Mouse (Mus musculus) spleen, embryonic (tissue): ENCODE results near the gene Ppp2r5e.

Source experiments
- CTCF ChIA-PET: fragments of 350-600 bp; sonication (Branson Sonifier 250); formaldehyde crosslinking; loops from one replicate; lab custom pipeline; 2022; lab: Charles Lee

Gene Ppp2r5e

DNA sequence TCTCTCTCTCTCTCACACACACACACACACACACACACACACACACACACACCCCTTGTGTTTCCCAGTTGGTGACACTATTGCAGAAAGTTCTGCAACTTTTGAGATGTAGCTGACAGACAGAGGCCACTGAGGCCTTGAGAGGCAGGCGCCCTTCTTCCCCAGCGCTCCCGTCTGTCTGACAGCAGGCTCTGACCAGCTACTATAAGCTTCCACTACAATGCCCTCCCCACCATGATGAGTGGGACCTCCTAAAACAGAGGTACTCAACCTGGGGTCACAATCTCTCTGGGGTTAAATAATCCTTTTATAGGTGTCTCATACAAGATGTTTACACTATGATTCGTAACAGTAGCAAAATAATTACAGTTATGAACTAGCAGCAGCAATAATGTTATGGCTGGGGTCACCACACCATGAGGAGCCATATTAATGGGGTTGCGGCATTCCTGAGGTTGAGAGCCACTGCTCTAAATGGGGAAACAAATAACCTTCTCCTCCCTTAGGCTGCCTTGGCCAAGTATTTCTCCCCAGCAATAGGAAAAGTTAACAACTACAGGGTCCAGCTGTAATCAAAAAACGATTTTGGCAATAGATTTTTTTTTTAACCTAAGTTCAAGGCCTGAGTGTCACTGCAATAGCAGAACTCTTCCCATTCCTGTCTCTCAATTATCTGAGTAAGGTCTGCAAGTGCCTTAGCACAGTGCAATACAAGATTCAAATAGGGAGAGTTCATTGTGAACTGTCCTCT is 58.2 kb downstream of the Ppp2r5e start:
- CTCF ChIA-PET, result no interaction called here

DNA sequence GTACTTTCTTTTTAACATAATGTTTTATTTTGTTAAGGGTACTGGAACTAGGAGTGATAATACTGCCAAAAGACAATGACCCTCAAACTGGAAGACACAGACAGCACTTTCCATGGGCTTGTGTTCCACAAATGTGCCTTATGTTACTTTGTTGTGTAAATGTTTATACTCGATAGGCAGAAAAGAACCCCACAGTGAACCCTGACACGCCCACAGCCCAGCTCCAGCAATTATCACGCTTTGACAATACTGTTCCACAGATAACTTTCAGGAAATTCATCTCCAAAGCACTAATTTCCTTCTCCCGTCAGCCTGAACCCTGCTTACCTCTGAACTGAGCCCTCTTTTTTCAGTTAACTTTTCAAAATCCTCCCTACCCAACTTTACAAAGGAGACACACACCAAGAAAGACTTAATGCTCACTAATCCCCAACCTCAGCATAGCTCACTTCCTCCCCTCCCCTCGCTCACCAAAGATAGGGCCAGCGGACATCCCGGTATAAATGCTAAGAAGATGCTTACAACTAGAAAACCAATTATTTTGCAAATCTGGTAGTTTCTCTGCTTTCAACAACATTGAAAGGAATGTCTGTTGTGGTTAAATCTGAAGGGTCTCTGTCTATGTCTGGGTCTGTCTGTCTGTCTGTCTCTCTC is 58.9 kb downstream of the Ppp2r5e start:
- CTCF ChIA-PET, result no interaction called here

DNA sequence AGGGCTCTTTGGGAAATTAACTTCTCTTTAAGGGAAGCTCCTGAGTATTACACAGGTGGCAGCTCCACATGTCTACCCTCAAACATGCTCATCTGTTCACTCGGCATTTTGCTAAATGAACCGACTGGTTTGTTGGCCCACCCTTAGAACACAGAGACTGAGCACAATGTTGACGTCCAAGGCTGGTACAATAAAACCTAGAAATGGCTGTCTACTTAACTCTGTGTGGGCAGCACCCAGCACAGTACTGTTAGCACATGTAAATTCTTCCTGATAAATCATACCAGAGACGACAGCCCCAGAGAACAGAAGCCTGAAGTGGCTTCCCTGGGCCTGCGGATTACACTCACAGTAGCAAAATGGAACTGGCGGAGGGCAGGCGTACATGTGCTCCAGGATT is 59.5 kb downstream of the Ppp2r5e start:
- CTCF ChIA-PET, result no interaction called here

DNA sequence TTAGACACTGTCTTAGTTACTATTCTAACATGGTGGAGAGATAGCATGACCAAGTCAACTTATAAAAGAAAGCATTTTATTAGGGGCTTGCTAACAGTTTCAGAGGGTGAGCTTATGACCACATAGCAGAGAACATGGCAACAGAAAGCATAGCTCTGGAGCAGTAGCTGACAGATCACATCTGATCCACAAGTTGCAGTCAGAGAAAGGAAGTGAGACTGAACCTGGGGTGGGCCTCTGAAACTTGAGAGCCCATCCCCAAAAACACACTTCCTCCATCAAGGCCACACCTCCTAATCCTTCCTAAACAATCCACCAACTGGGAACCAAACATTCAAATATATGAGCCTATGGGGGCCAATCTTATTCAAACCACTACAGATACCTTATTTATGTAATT is 62.9 kb downstream of the Ppp2r5e start:
- CTCF ChIA-PET, result no interaction called here

DNA sequence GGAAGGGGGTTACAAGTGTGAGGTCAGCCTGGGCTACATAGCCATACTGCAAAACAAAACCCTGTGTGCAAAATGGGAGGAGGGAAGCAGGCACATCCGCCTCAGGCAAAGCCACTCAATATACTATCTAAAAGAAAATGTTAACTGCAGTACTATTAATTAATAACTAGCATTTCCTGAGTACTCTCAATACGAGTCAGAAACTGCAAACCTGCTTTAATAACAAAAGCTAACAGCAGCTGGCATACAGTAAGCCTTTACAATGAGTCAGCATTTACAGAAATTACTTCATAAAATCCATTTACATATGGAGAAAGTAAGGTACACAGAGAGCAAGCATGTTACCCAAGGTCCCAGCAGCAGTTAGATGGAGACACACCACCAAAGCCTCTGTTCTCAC is 64.2 kb downstream of the Ppp2r5e start:
- CTCF ChIA-PET, result no interaction called here

DNA sequence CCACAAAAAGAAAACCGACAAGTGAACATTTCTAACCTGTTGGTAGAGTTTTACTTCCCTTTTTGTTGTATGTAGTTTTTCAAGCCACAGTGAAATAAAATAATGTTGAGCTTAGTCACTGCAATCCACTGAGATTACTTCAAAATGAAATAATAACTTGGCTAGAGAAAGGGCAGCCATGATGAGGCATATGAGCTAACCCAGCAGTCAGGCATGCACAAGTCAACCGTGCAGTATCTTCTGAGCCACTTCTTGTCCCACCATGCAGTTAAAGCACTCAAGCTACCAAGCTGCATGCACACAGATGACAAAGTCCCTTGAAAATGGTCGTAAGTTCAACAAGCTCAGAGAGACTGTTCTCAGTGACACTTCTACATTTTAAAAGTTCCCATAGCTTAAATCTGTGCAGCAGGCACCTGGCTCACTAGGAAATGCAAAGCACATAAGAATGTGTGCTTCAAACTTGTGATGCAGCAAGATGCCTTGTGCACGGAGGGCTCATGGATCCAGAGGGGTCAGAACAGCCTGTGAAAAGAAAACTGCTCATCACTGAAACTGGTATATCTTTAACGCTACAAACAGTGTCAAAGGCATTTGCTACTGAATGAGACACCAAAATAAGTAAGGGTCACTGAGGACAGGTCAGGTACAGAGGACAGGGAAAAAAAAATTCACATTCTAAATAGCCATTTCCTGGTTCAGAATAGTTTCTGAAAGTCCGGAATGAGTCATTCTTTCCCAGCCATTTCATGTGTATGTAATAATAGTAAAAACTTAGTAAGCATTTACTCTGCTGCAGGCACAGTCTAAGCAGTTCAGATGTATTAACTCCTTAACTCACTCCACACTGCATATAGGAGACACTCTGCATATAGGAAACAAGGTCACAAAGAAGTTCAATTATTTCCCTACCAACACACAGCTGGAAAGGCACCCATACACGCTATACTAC is 66.9 kb downstream of the Ppp2r5e start:
- CTCF ChIA-PET, result interaction anchor here (0.6 kb wide), 1 partner anchor 41 kb away, joined by 8 read pairs; no protein-coding TSS in a partner anchor

DNA sequence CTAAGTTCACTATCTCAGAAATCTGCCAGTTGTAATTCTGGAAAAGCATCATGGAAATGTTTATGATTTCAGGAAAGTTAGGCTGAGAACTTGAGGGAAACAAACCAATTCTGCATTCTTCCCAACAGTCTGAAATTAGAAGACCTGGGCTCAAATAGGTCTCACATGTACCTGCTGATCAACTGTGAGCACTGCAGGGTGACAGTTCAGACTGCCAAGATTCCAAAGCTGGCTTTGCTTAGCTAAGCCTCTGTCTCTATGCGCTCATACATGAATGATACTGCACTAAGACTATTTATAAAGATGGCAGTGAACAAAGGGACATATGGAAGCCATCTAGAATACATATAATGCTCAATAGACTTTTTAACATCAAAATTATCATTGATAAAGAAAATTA is 67.7 kb downstream of the Ppp2r5e start:
- CTCF ChIA-PET, result no interaction called here

DNA sequence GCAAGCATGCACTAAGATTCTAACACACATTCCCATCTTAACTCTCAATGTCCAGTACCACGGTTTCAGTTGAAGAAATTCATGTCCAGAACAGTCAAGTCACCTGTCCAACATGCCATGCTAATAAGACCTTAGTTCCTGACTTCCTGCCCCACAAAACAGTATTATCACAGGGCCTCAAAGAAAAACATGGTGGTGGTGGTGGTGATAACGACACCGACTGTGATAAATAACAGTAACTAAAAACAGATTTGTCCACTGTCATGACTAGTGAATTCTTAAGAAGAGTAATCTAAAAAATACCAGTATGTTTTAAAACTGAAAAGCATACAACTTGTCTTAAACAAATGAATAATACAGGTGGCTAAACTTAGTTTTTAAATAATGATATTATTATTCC is 71.8 kb downstream of the Ppp2r5e start:
- CTCF ChIA-PET, result no interaction called here

DNA sequence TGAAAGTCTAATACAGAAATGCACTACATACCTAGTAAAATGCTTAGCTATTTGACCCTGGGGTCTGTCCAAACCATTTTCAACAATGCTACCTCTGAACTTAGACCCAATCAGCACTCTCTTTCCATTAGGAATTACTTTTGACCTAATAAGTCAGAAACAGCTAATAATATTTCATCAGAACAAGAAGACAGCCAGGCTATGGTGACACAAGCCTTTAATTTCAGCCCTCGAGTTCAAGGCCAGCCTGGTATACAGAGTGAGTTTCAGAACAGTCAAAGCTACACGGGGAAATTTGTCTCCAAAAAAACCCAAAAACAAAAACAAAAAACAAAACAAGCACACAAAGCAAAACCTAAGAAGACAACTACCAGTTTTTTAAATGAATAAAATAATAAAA is 73.1 kb downstream of the Ppp2r5e start:
- CTCF ChIA-PET, result interaction anchor here (0.6 kb wide), 1 partner anchor 509 kb away, joined by 3 read pairs; no protein-coding TSS in a partner anchor

DNA sequence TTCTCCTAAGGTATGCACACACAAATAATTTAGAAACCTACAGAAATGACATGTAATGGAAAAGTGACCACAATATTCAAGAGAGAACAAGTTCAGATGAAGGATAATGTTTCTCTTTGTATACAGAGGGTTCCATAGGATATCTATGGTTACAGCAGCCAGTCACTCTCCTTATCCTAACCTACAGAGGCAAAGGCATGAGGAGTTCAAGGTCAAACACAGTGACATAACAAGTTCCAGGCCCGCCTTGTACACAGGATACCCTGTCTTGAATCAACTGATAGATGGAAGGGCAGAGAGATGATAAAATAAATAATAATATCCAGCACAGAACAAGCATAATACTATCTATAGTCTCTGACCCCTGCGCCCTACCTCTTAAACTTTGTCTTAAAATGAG is 73.7 kb downstream of the Ppp2r5e start:
- CTCF ChIA-PET, result interaction anchor here (0.6 kb wide), 1 partner anchor 509 kb away, joined by 3 read pairs; no protein-coding TSS in a partner anchor

DNA sequence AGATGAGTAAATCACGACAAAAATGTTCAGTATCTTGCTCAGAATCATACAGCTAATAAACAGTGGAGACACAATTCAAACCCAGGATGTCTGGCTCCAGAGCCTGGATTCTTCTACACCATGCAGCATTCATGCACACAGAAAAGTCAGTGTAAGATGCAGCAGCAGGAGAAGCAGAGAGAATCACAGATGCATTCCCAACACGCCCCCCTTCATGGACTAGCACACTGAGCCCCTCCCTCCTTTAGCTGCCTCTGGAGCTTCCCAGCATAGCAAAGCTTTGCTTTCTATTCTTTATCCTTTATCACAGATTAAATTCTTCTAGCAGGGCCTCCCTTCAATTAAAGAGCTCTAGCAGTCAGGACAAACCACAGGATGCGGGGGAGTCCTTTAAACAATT is 75.7 kb downstream of the Ppp2r5e start:
- CTCF ChIA-PET, result interaction anchor here (0.7 kb wide), 1 partner anchor 17 kb away, joined by 12 read pairs; no protein-coding TSS in a partner anchor

DNA sequence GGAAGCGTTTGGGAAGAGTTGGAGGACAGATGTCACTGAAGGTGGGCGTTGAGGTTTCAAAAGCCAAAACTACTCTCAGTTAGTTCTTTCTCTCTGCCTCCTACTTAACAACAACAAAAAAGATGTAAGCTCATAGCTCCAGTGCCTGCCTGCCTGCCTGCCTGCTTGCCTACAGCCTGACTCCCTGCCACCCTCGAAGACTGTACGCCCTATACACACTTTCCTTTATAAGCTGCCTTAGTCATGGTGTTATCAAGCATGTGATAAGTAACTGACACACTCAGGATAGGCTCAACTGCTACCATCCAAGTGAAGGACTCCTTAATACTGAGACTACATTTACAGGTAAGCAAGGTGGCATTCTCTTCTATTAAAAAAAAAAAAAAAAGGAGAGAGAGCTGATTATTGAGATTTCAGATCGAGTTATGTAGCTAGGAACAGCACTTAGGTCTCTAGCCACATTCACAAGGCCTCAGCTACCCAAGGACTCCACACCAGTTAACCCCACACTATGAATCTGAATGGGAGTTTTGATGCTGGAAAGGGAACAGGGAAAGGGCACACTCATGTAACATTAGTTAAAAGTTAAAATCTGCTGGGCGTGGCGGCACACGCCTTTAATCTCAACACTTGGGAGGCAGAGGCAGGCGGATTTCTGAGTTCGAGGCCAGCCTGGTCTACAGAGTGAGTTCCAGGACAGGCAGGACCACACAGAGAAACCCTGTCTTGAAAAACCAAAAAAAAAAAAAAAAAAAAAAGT is 76.7 kb downstream of the Ppp2r5e start:
- CTCF ChIA-PET, result no interaction called here

DNA sequence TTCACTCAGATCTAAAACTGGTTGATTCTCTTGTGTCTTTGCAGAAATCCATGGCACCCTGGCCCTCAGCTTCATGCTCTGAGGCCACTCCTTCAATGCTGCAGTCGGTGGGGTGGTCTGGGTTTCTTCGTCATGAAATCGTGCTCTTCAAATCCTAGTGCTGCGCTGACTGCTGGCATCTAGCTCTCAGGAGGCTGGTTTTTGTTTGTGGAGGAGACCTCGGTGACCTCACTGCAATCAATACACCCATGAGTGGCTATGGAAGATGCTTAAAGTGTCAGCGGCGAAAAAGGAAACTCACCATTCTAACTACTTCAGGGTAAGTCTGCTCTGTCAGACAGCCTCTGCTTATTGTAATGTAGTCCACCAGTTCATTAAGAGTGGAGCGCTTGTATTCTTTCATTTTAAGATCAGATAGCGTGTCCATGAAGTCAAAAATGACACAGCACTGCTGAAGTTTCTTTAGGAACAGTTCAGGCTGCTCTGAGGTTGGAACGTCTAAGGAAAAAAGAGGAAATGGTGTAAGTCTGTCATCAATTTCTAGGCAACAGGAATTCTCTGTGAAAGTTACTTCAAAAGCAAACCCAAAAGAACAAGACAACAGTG is 80.6 kb downstream of the Ppp2r5e start:
- CTCF ChIA-PET, result interaction anchor here (0.6 kb wide), 1 partner anchor 164 kb away, joined by 6 read pairs; no protein-coding TSS in a partner anchor

DNA sequence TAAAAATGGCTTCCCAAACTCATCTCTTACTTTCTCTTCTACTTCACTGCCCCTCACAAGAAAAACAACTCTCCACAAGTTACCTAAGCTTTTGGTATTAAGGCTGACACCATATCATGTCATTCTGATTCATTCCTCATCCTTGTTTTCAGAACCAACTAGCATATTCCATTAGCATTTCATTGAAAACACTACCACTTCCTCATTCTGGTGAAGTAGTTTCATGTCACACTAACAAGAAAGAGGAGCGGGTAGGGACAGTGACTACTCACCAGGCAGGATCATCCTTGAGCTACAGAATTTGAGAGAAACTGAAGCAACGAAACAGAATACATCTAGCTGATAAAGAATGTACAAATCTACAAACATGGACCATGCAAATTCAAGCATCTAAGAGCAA is 84.5 kb downstream of the Ppp2r5e start:
- CTCF ChIA-PET, result no interaction called here

DNA sequence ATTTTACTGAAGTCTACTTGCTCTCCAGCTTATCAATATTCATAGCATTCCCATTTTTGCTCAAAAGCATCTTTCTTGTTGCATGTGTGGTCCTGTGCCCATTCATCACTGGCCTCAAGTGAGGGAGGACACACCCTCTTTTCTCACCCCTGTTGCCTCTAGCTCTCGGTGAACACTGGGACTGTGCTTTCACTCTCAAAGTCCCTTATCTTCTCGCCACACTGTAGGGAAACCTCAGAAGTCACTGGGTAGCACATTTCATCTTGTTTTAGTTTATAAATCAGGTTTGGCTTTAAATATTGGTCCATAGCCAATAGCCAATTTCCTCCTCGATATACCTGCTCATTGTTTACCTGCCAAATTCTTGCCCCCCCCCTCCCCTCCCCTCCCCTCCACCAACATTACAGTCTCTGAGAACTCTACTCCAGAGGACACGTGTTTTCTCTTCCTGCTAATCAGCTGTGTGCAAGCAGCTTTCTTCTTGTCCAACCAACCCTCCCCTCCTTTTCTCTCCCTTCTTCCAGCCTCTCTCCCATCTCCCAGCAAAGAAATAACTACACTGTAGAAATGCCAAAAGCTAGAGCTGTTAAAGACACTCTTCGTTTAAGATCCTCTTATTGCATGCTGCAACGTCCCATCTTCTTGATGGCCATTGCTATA is 90.9 kb downstream of the Ppp2r5e start:
- CTCF ChIA-PET, result no interaction called here

DNA sequence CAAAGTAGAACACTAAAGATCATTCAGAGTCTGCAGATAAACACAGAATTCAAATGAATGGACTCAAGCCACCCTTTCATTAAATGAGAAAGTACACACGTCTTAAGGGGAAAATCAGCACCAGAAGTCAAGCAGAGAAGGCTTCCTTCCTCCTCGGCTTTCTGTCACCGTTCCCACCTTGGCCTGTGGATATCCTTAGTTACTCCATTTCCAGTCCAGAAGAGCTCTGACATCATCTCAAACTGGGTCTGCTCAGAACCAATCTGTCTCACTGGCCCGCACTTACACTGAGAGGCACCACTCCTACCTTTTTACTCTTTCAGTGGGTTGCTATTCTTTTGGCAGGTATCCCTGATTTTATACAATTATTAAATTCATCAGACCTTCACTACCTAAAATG is 93.4 kb downstream of the Ppp2r5e start:
- CTCF ChIA-PET, result no interaction called here

DNA sequence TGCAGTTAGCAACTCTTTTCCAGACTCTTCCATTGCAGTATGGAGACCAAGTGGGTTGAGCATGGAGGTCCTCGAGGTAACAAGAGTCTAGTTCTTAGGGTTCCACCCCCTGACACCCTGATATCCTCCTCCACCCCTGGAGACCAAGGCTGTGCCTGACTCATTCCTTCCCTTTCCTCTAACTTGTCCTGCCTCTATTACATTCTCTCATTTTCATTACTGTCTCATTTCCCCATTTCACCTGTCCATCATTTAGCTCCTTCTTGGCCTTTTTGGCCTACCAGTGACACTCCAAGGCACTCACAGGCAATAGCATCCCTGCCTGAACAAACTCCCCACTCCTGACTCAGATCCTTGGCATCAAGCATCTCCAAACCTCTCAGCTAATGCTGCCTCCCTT is 98.3 kb downstream of the Ppp2r5e start:
- CTCF ChIA-PET, result no interaction called here

DNA sequence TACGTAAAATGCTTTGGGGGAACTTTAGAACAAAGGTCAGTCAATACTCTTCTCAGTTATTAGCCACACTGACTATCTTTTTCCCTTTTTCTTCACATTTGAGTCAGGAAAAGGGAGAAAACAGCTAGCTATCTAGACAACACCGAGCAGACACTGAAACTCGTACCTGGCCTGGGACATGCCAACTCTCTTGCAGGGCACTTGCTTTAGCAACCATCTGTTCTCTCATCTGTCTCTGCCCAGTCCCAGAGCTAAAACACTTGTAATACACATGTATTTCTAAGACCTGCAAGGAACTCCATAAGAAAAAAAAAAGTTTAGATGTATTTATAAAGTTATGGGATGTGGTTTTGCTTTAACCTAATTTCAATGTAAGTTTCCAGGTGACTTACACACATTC is 100.4 kb downstream of the Ppp2r5e start:
- CTCF ChIA-PET, result no interaction called here

DNA sequence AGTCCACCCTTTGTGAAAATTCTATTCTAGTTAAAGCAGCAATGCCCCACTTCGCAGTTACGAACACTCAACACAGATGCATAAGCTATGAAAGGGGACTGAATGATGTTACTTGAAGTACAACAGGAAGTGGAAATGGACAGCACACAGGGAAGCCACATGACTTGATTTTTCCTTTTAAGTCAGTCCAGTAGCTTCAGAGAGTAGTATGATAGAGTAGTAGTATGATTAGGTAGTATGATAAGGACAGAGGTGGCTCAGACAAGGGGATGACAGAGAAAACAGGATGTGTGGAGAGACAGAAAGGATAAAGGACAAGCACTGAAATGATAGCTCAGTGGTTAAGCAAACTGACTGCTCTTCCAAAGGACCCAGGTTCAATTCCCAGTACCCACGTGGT is 101.4 kb downstream of the Ppp2r5e start:
- CTCF ChIA-PET, result interaction anchor here (0.6 kb wide), 1 partner anchor 699 kb away, joined by 12 read pairs; no protein-coding TSS in a partner anchor
